Mouse (Mus musculus): ENCODE results near the gene Rpl10.

DNA sequence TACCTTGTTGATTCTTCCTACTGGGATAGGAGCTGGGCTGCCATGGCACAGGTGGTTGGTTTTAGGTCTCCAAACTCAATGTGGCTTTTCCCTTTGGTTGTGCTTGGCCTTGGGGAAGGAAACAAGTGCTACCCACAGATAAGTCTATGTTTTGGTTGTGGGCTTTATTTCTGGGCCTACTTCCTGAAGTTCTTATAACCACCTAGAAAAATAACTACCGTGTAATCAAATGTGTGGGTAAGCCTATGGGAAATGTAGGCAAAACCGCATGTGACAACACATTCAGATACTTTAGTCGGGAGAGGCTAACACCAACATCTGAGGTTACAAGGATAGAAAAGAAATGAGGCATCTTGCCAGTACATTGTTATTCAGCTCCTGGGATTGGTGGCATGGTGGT, 12.9 kb upstream of the Rpl10 start:
- TF ChIP-seq CTCF (conservative IDR thresholded peaks at IDR 0.05; ENCODE audit: low read length) (no peak), NANOG (IDR thresholded peaks at IDR 0.05; ENCODE audit: borderline replicate concordance, low read length) (no peak)
